Mouse (Mus musculus) midbrain, embryonic 12.5 days (tissue): Measurements from ENCODE around the gene Olfr870. TPM values are rescaled to one million over a fixed set of nuclear protein-coding genes. Genes with fewer than 3 reads are reported as not detected.
"Not testable (repeated sequence)": the region's sequence is repeated elsewhere in the genome, so short reads cannot be mapped to it uniquely, and the experiment has no call there.

Experiments used
- ATAC-seq: fragments of 200-750 bp; cut with Nextera tagmentation; 2 replicates; pipeline ENCODE4 v1.8.0; 2017; ENCODE audit warnings: low read depth, moderate TSS enrichment, moderate library complexity; ENCODE audit not compliant: low FRiP score
- H3K27ac ChIP-seq: fragments of 300-500 bp; sonication (generic); replicated peaks from 2 replicates; pipeline ENCODE4 v1.5.1; 2016; ENCODE audit warnings: mild to moderate bottlenecking
- H3K27me3 ChIP-seq: fragments of 300-500 bp; sonication (generic); 2 replicates; pipeline ENCODE4 v1.6.1; 2016; ENCODE audit warnings: mild to moderate bottlenecking
- H3K36me3 ChIP-seq: fragments of 300-500 bp; sonication (generic); 2 replicates; pipeline ENCODE4 v1.6.1; 2016
- H3K4me1 ChIP-seq: fragments of 300-500 bp; sonication (generic); 2 replicates; pipeline ENCODE4 v1.6.1; 2016
- H3K4me2 ChIP-seq: fragments of 300-500 bp; sonication (generic); replicated peaks from 2 replicates; pipeline ENCODE4 v1.6.1; 2016; ENCODE audit warnings: mild to moderate bottlenecking, moderate library complexity
- H3K4me3 ChIP-seq: fragments of 300-500 bp; sonication (generic); 2 replicates; pipeline ENCODE4 v1.5.1; 2016; ENCODE audit warnings: mild to moderate bottlenecking
- H3K9ac ChIP-seq: fragments of 300-500 bp; sonication (generic); replicated peaks from 2 replicates; pipeline ENCODE4 v1.6.1; 2016; ENCODE audit warnings: mild to moderate bottlenecking, moderate library complexity
- H3K9me3 ChIP-seq: fragments of 300-500 bp; sonication (generic); 2 replicates; pipeline ENCODE4 v1.6.1; 2016; ENCODE audit warnings: mild to moderate bottlenecking
- WGBS: fragments of 180-500 bp; shearing (Covaris S2); methylation state at CpG from one replicate; pipeline ENCODE4 v1.1.7; 2016; 5-methylcytosine and 5-hydroxymethylcytosine counted together
- polyA plus RNA-seq: library from polyadenylated mRNA; unstranded; fragments of >200 nt; fragmentation: Nextera tagmentation; extraction: Ambion mirVana; gene quantifications from 2 replicates; pipeline ENCODE4 v1.2.1, GENCODE M21; 2016

Olfr870 gene
- polyA plus RNA-seq, result not detected in 2 replicates

GRCm38 (mm10) chr9:20173957-20174356, at the start of gene Olfr870:
TSS of gene Olfr870 (minus strand) at chr9:20174057.
- H3K4me3 ChIP-seq, result no peak within 1 kb of the TSS
- H3K36me3 ChIP-seq, result no peaks in the 10 kb centered on the region
- H3K9ac ChIP-seq, result no peak within 1 kb of the TSS
- H3K27ac ChIP-seq, result no peak within 1 kb of the TSS
- H3K27me3 ChIP-seq, result no peaks in the 10 kb centered on the region
- H3K4me1 ChIP-seq, result no peaks in the 10 kb centered on the region
- WGBS, result 78% methylated on average over 2 of the region's 2 CpGs
- H3K4me2 ChIP-seq, result no peak within 1 kb of the TSS
- H3K9me3 ChIP-seq, result peaks cover 12% of the 10 kb centered on the region
- ATAC-seq, result no peak

DNA sequence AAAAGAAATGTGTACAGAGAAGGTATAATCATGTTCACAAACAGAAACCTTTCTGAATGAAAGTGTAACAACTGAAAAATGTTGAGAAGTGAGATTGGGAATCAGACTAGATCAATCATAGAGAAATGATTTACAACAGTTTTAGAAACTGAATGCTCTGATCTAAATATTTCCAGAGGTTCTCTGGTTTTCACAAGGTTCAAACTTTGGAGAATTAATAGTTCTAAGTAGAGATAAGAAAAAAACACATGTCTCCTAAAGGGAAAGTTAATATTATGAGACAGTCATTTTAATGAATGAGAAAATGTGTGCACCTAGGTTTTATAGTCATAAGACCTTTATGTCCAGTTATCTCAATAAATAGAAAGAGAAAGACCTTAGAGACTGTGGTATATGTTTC, 38.0 kb upstream of the Olfr870 start, which contains the start of gene Olfr871:
Gene Olfr871, plus strand, starts transcription at position 301 of the 400 bp plus-strand sequence.
- ATAC-seq, result no peak
- H3K36me3 ChIP-seq, result no peaks in the 10 kb centered on the region

DNA sequence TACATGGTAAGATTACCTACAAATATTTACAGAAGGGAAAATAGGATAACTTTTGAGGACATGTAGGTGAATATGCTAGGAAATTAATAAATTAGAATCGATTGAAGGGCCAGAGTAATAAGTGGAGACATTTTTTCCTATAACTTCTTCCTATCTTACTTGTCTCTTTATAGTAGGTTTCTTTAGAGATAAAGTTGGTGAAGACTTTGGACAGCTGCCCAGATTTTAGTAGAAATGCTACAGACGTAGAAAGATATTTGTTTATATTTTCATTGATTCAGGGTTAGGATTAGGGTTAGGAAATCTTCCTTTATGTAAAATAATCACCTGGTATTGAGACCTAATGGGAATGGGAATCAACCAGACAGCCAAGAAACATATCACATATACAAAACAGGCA, 37.6 kb upstream of the Olfr870 start:
- no peaks in the 10 kb centered on the region for H3K4me1 ChIP-seq
- ATAC-seq, result no peak
- H3K36me3 ChIP-seq, result no peaks in the 10 kb centered on the region
- H3K4me2 ChIP-seq, result no peak overlapping the region
- no peak overlapping the region for H3K9ac ChIP-seq
- H3K27me3 ChIP-seq, result no peaks in the 10 kb centered on the region
- no peak overlapping the region for H3K27ac ChIP-seq
- no peak overlapping the region for H3K4me3 ChIP-seq
- peaks cover 8% of the 10 kb centered on the region; the same call in 1 of the 2 replicates for H3K9me3 ChIP-seq
- 60% methylated on average over 2 of the region's 2 CpGs for WGBS

More for the DNA sequence above, 38.0 kb upstream of the Olfr870 start, which contains the start of gene Olfr871:
- no peaks in the 10 kb centered on the region for H3K4me1 ChIP-seq
- H3K4me3 ChIP-seq, result no peak within 1 kb of the TSS
- no peak within 1 kb of the TSS for H3K4me2 ChIP-seq
- no peak within 1 kb of the TSS for H3K27ac ChIP-seq
- peaks cover 12% of the 10 kb centered on the region for H3K9me3 ChIP-seq
- no peak within 1 kb of the TSS for H3K9ac ChIP-seq
- H3K27me3 ChIP-seq, result no peaks in the 10 kb centered on the region

DNA sequence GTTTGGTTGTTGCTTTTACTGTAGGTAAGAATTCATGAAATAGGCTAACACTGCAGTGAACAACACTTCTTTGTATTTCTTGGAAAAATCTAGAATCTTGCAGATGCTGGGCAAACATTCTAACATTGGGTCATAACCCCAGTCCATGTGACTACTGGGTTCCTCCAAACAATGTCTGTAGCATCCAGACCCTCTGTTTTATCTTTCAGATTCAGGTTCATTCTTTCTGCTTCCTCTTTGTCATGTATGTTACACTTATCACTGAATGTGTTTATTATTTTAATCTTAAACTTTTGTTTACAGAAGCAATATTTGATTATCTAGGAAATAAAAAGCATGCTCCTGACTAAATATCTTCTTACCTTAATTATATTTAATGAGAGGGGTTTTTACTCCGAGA, 37.0 kb upstream of the Olfr870 start:
- Histone ChIP-seq H3K27ac (no peak overlapping the region), H3K9ac (no peak overlapping the region), H3K27me3 (no peaks in the 10 kb centered on the region), H3K4me1 (no peaks in the 10 kb centered on the region), H3K4me3 (no peak overlapping the region), H3K9me3 (peaks cover 7% of the 10 kb centered on the region; the same call in 1 of the 2 replicates), H3K36me3 (no peaks in the 10 kb centered on the region), H3K4me2 (no peak overlapping the region)
- 64% methylated on average over 1 of the region's 1 CpGs for WGBS
- no peak for ATAC-seq

DNA sequence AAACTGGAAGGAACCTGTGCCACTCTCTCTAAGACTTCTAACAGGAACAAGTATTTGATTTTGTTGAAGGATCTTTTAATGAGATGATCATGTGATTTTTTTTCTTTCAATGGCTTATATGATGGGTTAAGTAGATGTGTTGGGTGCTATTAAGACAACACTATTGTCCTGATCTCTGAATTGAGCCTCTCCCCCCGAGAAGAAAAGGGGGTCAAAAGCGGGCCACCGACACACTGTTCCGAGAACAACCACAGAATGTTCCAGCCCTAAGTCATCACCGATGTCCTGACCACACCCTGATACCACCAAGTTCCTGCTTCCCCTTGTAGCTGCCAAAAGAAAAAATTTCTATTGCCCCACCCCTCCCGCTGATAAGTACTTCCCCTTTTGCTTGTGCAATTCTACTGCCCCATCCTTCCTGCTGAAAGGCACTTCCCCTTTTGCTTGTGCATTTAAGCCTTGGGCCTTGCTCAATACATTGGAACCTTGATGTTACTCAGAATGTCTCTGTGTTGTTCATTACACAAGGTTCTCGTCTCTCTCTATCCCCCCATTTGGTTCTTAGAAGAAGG, 29.6 kb upstream of the Olfr870 start:
- not testable (repeated sequence) for ATAC-seq, H3K27me3 ChIP-seq, H3K36me3 ChIP-seq, H3K9ac ChIP-seq, H3K4me2 ChIP-seq, H3K4me1 ChIP-seq, H3K27ac ChIP-seq, H3K4me3 ChIP-seq
- peaks cover 26% of the 10 kb centered on the region for H3K9me3 ChIP-seq
- 90% methylated on average over 7 of the region's 7 CpGs for WGBS

DNA sequence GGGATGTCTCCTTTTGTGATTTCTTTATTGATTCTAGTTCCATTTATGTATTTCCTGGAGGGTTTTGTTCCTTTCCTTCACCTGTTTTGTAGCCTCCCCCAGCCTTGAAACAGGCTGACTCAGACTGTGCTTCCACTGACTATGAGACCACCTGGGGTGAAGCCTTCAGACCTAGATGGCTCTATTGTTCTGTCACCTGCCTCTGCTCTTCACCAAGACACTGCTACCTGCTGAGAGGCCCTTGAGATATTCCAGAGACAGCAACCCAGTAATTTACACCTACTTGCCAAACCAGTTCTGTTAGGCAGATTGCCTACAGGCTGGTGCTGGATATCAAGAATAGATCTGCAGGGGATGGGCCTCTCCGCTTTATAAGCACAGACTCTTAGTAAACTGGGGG, 28.3 kb upstream of the Olfr870 start:
- no peak overlapping the region for H3K4me3 ChIP-seq
- H3K27ac ChIP-seq, result no peak overlapping the region
- WGBS, result 60% methylated on average over 1 of the region's 1 CpGs
- H3K4me1 ChIP-seq, result no peaks in the 10 kb centered on the region
- H3K36me3 ChIP-seq, result no peaks in the 10 kb centered on the region
- no peak overlapping the region for H3K4me2 ChIP-seq
- peaks cover 26% of the 10 kb centered on the region for H3K9me3 ChIP-seq
- ATAC-seq, result no peak
- no peak overlapping the region for H3K9ac ChIP-seq
- H3K27me3 ChIP-seq, result no peaks in the 10 kb centered on the region

DNA sequence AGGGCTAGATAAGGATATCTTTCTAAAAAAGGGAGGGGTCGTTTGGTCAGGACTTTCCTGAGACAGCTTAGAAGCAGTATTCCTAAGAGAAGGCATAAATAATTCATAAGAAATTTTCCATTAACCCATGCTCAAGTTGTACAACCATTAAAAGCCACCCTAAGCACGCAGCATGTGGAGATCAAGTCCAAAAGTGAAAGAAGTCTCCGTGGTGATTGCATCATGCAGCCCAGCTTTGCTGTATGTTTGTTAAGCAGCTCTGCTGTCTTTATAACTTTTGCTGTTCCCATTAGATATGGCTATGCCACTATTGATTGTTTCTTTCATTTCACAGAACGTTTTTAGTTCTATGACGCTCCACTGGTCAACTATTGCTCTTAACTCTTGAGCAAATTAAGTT, 5.6 kb upstream of the Olfr870 start:
- no peak overlapping the region for H3K4me3 ChIP-seq
- H3K36me3 ChIP-seq, result no peaks in the 10 kb centered on the region
- no peak overlapping the region for H3K9ac ChIP-seq
- no peak overlapping the region for H3K4me2 ChIP-seq
- H3K4me1 ChIP-seq, result no peaks in the 10 kb centered on the region
- H3K9me3 ChIP-seq, result peaks cover 25% of the 10 kb centered on the region
- no peak for ATAC-seq
- 69% methylated on average over 5 of the region's 5 CpGs for WGBS
- no peak overlapping the region for H3K27ac ChIP-seq
- H3K27me3 ChIP-seq, result no peaks in the 10 kb centered on the region

- Histone ChIP-seq H3K27ac (no peak overlapping the region), H3K4me3 (no peak overlapping the region), H3K9ac (no peak overlapping the region), H3K4me2 (no peak overlapping the region), H3K27me3 (no peaks in the 10 kb centered on the region), H3K36me3 (no peaks in the 10 kb centered on the region), H3K9me3 (peaks cover 44% of the 10 kb centered on the region), H3K4me1 (no peaks in the 10 kb centered on the region)
- 85% methylated on average over 3 of the region's 3 CpGs for WGBS
- no peak for ATAC-seq
Measured at GRCm38 (mm10) chr9:20149706-20150105, 24.2 kb downstream of the Olfr870 start.

DNA sequence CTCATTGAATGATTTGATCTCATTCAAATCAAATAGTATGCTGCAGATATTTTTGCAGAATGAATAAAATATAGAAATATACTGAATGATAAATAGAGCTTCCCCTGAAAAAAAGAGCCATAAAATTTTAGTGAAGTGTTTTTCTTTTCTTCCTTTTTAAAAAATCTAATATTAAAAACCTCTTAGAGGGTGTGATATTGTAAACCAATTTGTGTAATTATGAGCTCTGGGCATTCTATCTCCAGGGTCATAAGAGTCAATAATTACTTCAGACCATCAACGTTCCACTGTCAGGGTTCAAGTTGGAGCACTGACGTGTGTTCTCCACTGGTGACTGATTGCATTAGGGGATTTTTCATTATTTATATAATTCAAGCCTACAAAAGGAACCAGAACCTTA, 45.1 kb downstream of the Olfr870 start, which contains the start of gene Olfr869:
Gene Olfr869, plus strand, starts transcription at position 301 of the 400 bp plus-strand sequence.
- H3K27me3 ChIP-seq, result no peaks in the 10 kb centered on the region
- H3K4me3 ChIP-seq, result no peak within 1 kb of the TSS
- H3K27ac ChIP-seq, result no peak within 1 kb of the TSS
- H3K4me2 ChIP-seq, result no peak within 1 kb of the TSS
- no peaks in the 10 kb centered on the region for H3K36me3 ChIP-seq
- WGBS, result 81% methylated on average over 2 of the region's 2 CpGs
- no peaks in the 10 kb centered on the region for H3K4me1 ChIP-seq
- peaks cover 3% of the 10 kb centered on the region; the same call in 1 of the 2 replicates for H3K9me3 ChIP-seq
- no peak within 1 kb of the TSS for H3K9ac ChIP-seq
- ATAC-seq, result no peak

Other genes starting within 250 kb of the Olfr870 start
- not detected in 2 replicates for gene Olfr866, start 146.0 kb downstream of the Olfr870 start, polyA plus RNA-seq
- not detected in 2 replicates for gene Olfr867, start 116.5 kb downstream of the Olfr870 start, polyA plus RNA-seq
- gene Olfr868, start 75.4 kb downstream of the Olfr870 start, polyA plus RNA-seq, result not detected in 2 replicates
- not detected in 2 replicates for gene Olfr869, start 45.0 kb downstream of the Olfr870 start, polyA plus RNA-seq
- gene Olfr871, start 38.1 kb upstream of the Olfr870 start, polyA plus RNA-seq, result not detected in 2 replicates
- gene Olfr872, start 63.1 kb upstream of the Olfr870 start, polyA plus RNA-seq, result not detected in 2 replicates
- not detected in 2 replicates for gene Olfr39, start 108.3 kb upstream of the Olfr870 start, polyA plus RNA-seq
- not detected in 2 replicates for gene Olfr873, start 124.5 kb upstream of the Olfr870 start, polyA plus RNA-seq
- gene Olfr18, start 162.0 kb upstream of the Olfr870 start, polyA plus RNA-seq, result 0.11 TPM in 1 of 2 replicates, not detected in the other
- 35.9 and 37.5 TPM in 2 replicates for gene Zfp560, start 211.1 kb upstream of the Olfr870 start, polyA plus RNA-seq